Mouse (Mus musculus) stomach, postnatal 0 days (tissue): ENCODE data around the gene Pdlim1. TPM values are rescaled to one million over a fixed set of nuclear protein-coding genes. Genes with fewer than 3 reads are reported as not detected.
"Not testable (repeated sequence)": the region's sequence is repeated elsewhere in the genome, so short reads cannot be mapped to it uniquely, and the experiment has no call there.

Experiments used
- ATAC-seq: fragments of 200-750 bp; cut with Nextera tagmentation; 2 replicates; pipeline ENCODE4 v1.8.0; 2017; ENCODE audit not compliant: low FRiP score, low TSS enrichment
- DNase-seq: peaks from one replicate; pipeline ENCODE4 v3.0.0-alpha.2; 2016; ENCODE audit warnings: low spot score
- H3K27ac ChIP-seq: fragments of 300-500 bp; sonication (generic); replicated peaks from 2 replicates; pipeline ENCODE4 v1.5.1; 2014; ENCODE audit warnings: mild to moderate bottlenecking, control low read depth
- H3K27me3 ChIP-seq: fragments of 300-500 bp; sonication (generic); 2 replicates; pipeline ENCODE4 v1.6.1; 2014; ENCODE audit warnings: low read length; ENCODE audit not compliant: control insufficient read depth, insufficient read depth
- H3K36me3 ChIP-seq: fragments of 300-500 bp; sonication (generic); 2 replicates; pipeline ENCODE4 v1.6.1; 2014; ENCODE audit warnings: low read length, mixed read lengths; ENCODE audit not compliant: control insufficient read depth, insufficient read depth
- H3K4me1 ChIP-seq: fragments of 300-500 bp; sonication (generic); replicated peaks from 2 replicates; pipeline ENCODE4 v1.6.1; 2014; ENCODE audit warnings: antibody characterized with exemption; ENCODE audit not compliant: control insufficient read depth, insufficient read depth
- H3K4me2 ChIP-seq: fragments of 300-500 bp; sonication (generic); replicated peaks from 2 replicates; pipeline ENCODE4 v1.6.1; 2014; ENCODE audit warnings: low read depth, mild to moderate bottlenecking, control low read depth, moderate library complexity
- H3K4me3 ChIP-seq: fragments of 300-500 bp; sonication (generic); 2 replicates; pipeline ENCODE4 v1.5.1; 2014; ENCODE audit warnings: low read depth, low read length, control low read depth
- H3K9ac ChIP-seq: fragments of 300-500 bp; sonication (generic); 2 replicates; pipeline ENCODE4 v1.6.1; 2014; ENCODE audit warnings: mild to moderate bottlenecking, low read length, control low read depth, mixed read lengths
- H3K9me3 ChIP-seq: fragments of 300-500 bp; sonication (generic); 2 replicates; pipeline ENCODE4 v1.6.1; 2016; ENCODE audit warnings: low read length; ENCODE audit not compliant: control insufficient read depth
- CTCF ChIP-seq: IDR thresholded peaks from 2 replicates; pipeline ENCODE4 v1.5.1; 2016; ENCODE audit warnings: antibody characterized with exemption, low read depth, mild to moderate bottlenecking, moderate library complexity
- EP300 ChIP-seq: optimal IDR thresholded peaks from 2 replicates; pipeline ENCODE3; 2016; ENCODE audit warnings: antibody characterized with exemption
- WGBS: fragments of 180-500 bp; shearing (Covaris S2); extraction: QIAGEN DNeasy Blood & Tissue Kit; methylation state at CpG from one replicate; pipeline ENCODE4 v1.1.7; 2014; 5-methylcytosine and 5-hydroxymethylcytosine counted together
- polyA plus RNA-seq: library from polyadenylated mRNA; unstranded; fragments of >200 nt; fragmentation: Nextera tagmentation; extraction: Ambion mirVana; gene quantifications from 2 replicates; pipeline ENCODE4 v1.2.1, GENCODE M21; 2015

Pdlim1 gene
- polyA plus RNA-seq, 1 experiment from 2014 or later, result 298 TPM

DNA sequence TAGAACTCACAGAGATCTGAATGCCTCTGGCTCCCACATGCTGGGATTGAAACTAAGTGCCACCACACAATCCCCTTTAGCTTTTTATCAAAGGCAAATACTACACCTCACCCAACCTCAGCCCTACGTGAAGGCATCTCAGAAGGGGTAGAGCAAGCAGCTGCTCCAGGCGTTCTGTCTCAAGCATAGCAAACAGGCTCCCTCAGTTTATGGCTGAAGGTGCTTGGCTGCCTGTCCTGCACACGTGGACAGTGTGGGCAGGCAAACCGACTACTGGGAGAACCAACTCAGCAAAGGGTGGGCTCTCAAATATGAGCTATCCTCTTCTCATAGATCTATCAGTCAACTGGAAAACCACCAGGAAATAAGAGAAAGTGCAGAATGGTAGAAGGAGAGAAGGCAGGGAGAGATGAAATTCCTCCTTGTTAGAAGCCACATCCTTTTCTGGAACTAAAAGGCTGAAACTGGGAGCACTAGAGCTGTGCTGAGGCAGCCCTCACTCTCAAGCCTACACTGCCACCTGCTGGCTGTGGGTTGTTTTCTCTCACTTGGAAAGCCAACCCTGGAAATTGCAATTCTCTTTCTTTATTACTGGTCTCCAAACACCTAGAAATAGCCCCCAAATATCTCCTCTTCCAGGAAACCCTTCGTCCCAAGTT lies 46.4 kb downstream of the Pdlim1 start:
- H3K36me3 ChIP-seq, result peaks cover 4% of the 10 kb centered on the region; the same call in 1 of the 2 replicates
- H3K27ac ChIP-seq, result no peak overlapping the region
- no peak overlapping the region for H3K4me3 ChIP-seq
- no peak overlapping the region for H3K4me2 ChIP-seq
- no peaks in the 10 kb centered on the region; the same call in 1 of the 2 replicates for H3K4me1 ChIP-seq
- no peaks in the 10 kb centered on the region for H3K27me3 ChIP-seq
- H3K9me3 ChIP-seq, result no peaks in the 10 kb centered on the region
- ATAC-seq (0 out of 2 replicates have a peak, but pooled peaks have one; percentile 59), DNase-seq (peak; percentile 79)
- peak; percentile 90 for TF ChIP-seq CTCF
- no peak for TF ChIP-seq EP300
- no peak overlapping the region for H3K9ac ChIP-seq
- 61% methylated on average over 5 of the region's 5 CpGs for WGBS

DNA sequence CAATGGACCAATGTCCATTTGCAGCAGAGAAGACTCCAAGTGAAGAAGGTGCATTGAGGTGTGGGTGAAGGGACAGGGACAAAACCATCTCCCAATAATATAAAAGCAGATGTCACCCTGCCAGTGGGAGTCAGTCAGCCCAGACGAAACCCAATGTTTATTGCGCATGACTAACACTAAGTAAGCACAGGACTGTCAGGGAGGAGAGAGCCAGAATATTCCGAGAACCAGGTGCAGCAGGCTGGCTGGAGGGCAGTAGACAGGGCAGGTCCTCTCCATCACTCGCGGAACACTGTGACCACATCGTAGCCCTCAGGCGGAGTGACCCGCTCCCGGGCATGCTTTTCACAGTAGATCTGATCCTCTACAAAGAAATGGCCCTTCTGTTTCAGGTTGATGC lies 49.3 kb downstream of the Pdlim1 start:
- H3K9ac ChIP-seq, DNase-seq, ATAC-seq, H3K27me3 ChIP-seq, H3K9me3 ChIP-seq, H3K4me1 ChIP-seq, H3K27ac ChIP-seq, H3K4me2 ChIP-seq, H3K4me3 ChIP-seq, H3K36me3 ChIP-seq: not testable (repeated sequence)
- WGBS, result 88% methylated on average over 9 of the region's 9 CpGs

DNA sequence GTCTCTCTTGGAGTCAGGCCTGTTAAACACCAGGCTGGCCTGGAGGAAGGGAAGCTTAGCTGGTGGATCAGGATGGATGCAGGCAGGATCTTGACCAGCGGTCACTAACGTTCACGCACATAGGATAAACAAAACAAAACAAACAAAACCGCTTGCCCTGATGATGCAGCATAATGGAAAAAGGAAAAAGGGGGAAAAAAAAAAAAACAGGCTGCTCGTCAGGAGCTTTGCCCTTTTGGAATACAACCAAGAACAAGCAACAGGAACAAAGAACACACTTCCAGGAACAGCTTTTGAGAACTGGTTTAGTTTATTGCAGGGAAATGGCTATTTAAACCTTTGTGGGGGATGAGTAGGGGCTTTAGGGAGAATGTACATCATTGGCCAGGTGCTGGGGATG lies 50.8 kb downstream of the Pdlim1 start:
- no peaks in the 10 kb centered on the region for H3K36me3 ChIP-seq
- H3K4me2 ChIP-seq, result no peak overlapping the region
- no peaks in the 10 kb centered on the region; the same call in 1 of the 2 replicates for H3K4me1 ChIP-seq
- TF ChIP-seq EP300 (no peak), CTCF (no peak)
- no peak overlapping the region for H3K27ac ChIP-seq
- DNase-seq, result no peak
- H3K9me3 ChIP-seq, result no peaks in the 10 kb centered on the region
- no peak overlapping the region for H3K9ac ChIP-seq
- H3K4me3 ChIP-seq, result no peak overlapping the region
- WGBS, result 48% methylated on average over 5 of the region's 5 CpGs
- peak; percentile 33; the same call in 1 of the 2 replicates for ATAC-seq
- H3K27me3 ChIP-seq, result no peaks in the 10 kb centered on the region

DNA sequence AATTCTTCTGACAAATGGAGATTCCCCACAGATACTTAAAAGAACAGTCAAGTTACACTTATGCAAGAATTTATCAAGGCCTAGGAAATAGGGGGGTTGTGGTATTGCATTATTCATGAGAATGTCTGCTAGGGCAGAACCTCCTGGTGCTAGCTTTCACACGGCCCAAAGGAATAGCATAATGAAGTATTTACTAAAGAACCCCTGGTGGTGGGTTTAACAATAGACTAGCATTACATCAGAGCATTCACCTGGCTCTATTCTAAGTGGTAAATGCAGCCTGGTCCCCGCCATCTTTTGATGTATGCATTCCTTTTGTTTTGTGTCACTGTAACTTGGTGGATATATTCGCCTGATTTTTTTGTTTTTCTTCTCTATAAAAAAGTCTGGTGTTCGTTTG lies 68.7 kb downstream of the Pdlim1 start:
- not testable (repeated sequence) for ATAC-seq, DNase-seq, H3K27ac ChIP-seq, H3K36me3 ChIP-seq, H3K27me3 ChIP-seq, H3K9me3 ChIP-seq, H3K4me1 ChIP-seq, H3K4me3 ChIP-seq, H3K4me2 ChIP-seq, H3K9ac ChIP-seq
- WGBS, result 69% methylated on average over 4 of the region's 4 CpGs

DNA sequence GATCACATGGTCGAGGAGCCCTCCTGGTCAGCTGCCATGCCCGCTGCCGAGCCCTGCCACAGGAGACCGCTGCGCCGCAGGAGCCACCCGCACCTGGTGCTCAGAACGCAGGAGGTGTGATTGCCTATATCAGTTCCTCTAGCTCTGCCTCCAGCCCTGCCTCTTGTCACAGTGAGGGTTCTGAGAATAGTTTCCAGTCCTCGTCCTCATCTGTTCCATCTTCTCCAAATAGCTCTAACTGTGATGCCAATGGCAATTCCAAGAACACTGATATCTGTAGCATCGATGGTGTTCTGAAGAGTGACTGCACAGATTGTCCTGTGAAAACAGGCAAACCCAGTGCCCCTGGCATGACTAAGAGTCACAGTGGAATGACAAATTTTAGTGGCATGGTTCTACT lies 81.0 kb downstream of the Pdlim1 start:
- no peaks in the 10 kb centered on the region for H3K4me1 ChIP-seq
- no peak overlapping the region for H3K27ac ChIP-seq
- WGBS, result 86% methylated on average over 10 of the region's 10 CpGs
- DNase-seq, result no peak
- TF ChIP-seq CTCF (no peak), EP300 (no peak)
- no peaks in the 10 kb centered on the region for H3K36me3 ChIP-seq
- H3K9ac ChIP-seq, result no peak overlapping the region
- ATAC-seq, result no peak
- no peaks in the 10 kb centered on the region for H3K9me3 ChIP-seq
- H3K4me2 ChIP-seq, result no peak overlapping the region
- H3K27me3 ChIP-seq, result no peaks in the 10 kb centered on the region
- no peak overlapping the region for H3K4me3 ChIP-seq

DNA sequence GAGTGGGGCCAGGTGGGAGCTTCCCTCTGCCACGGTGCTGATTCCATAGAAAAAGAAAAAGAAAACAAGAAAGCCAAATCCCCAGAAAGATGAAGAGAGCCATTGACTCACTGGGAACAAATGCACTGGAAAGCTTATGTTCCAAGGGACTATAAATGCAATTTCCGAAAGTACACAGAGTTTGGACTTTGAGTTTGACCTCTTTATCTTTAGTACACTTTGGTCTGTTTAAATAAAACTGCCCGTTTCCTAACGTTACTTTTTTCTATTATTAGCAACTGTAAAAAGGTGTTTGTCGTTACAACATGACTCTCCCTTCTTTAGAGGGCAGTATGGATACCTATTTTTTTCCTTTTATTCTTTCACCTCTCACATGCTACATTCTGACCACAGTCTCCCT lies 84.5 kb downstream of the Pdlim1 start, which contains the start of gene Cyp2c70:
TSS of gene Cyp2c70 (minus strand) at position 174 of the 400 bp plus-strand sequence.
- H3K9me3 ChIP-seq, result no peaks in the 10 kb centered on the region
- peak; percentile 49; the same call in 1 of the 2 replicates for ATAC-seq

More for the DNA sequence above, 84.5 kb downstream of the Pdlim1 start, which contains the start of gene Cyp2c70:
- H3K27ac ChIP-seq, result no peak within 1 kb of the TSS
- H3K4me2 ChIP-seq, result no peak within 1 kb of the TSS
- no peak for TF ChIP-seq EP300
- TF ChIP-seq CTCF, result no peak
- no peak within 1 kb of the TSS for H3K4me3 ChIP-seq
- no peaks in the 10 kb centered on the region for H3K27me3 ChIP-seq
- WGBS, result 27% methylated on average over 5 of the region's 5 CpGs
- H3K9ac ChIP-seq, result no peak within 1 kb of the TSS
- DNase-seq, result no peak
- no peaks in the 10 kb centered on the region for H3K4me1 ChIP-seq
- no peaks in the 10 kb centered on the region for H3K36me3 ChIP-seq
